Mouse (Mus musculus): Measurements from ENCODE around the gene Gfpt2.
A peak's percentile ranks its signal among the peaks of the same experiment; 100 is the strongest.
"Not testable (repeated sequence)": the region's sequence is repeated elsewhere in the genome, so short reads cannot be mapped to it uniquely, and the experiment has no call there.

The Gfpt2 gene

GRCm38 (mm10) chr11:49793619-49794341 lies at the start of gene Gfpt2:
Gfpt2 (plus strand) TSS chr11:49794178.
- peak; percentile 10 for DNase-seq

GRCm38 (mm10) chr11:49744981-49745380 lies 49.0 kb upstream of the Gfpt2 start:
- DNase-seq = no peak

- DNase-seq = no peak
Measured at GRCm38 (mm10) chr11:49745839-49746238, 48.1 kb upstream of the Gfpt2 start.

- no peak for DNase-seq
Measured at GRCm38 (mm10) chr11:49746756-49747155, 47.2 kb upstream of the Gfpt2 start.

GRCm38 (mm10) chr11:49754958-49755665 lies 38.9 kb upstream of the Gfpt2 start:
- no peak for DNase-seq

GRCm38 (mm10) chr11:49758096-49758495 lies 35.9 kb upstream of the Gfpt2 start:
- no peak for DNase-seq

- DNase-seq = no peak
Measured at GRCm38 (mm10) chr11:49761130-49761529, 32.8 kb upstream of the Gfpt2 start.

GRCm38 (mm10) chr11:49763555-49763954 lies 30.4 kb upstream of the Gfpt2 start:
- DNase-seq = no peak

- DNase-seq = no peak
Measured at GRCm38 (mm10) chr11:49764023-49764422, 30.0 kb upstream of the Gfpt2 start.

GRCm38 (mm10) chr11:49764639-49765299 lies 29.2 kb upstream of the Gfpt2 start:
- DNase-seq = no peak

GRCm38 (mm10) chr11:49765377-49766136 lies 28.4 kb upstream of the Gfpt2 start:
- DNase-seq = no peak

- no peak for DNase-seq
Measured at GRCm38 (mm10) chr11:49766137-49766411, 27.9 kb upstream of the Gfpt2 start.

GRCm38 (mm10) chr11:49767497-49767896 lies 26.5 kb upstream of the Gfpt2 start:
- DNase-seq = not testable (repeated sequence)

GRCm38 (mm10) chr11:49768781-49769180 lies 25.2 kb upstream of the Gfpt2 start:
- no peak for DNase-seq

- no peak for DNase-seq
Measured at GRCm38 (mm10) chr11:49770676-49771550, 23.1 kb upstream of the Gfpt2 start.

GRCm38 (mm10) chr11:49772251-49772650 lies 21.7 kb upstream of the Gfpt2 start:
- DNase-seq = no peak

GRCm38 (mm10) chr11:49774894-49775293 lies 19.1 kb upstream of the Gfpt2 start:
- DNase-seq = no peak

GRCm38 (mm10) chr11:49778844-49779243 lies 15.1 kb upstream of the Gfpt2 start:
- peak; percentile 16 for DNase-seq

- DNase-seq = no peak
Measured at GRCm38 (mm10) chr11:49780161-49780817, 13.7 kb upstream of the Gfpt2 start.

- no peak for DNase-seq
Measured at GRCm38 (mm10) chr11:49781833-49782399, 12.1 kb upstream of the Gfpt2 start.

GRCm38 (mm10) chr11:49793131-49793530 lies 847 bp upstream of the Gfpt2 start:
- no peak for DNase-seq
